Comparison of ENCODE assay signal across 29 mouse cellular contexts in the genomic region with DNA sequence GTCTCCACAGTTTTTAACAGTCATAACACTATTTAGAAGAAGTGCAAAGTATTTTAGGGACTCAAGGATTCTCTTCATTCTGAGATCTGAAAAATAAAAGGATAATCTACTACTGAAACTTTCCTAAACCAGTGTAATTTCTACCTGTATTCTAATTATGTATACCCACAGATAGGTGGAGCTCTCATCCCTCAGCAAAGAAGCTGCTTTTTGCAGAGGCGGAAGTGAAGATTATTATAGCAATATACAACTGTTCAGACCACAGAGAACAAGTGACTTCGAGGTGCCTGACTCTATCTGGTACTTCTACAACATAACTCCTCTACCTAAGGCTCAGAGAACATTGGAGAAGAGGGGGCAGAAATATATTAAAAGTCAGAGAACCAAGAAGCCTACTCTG. TPM values are rescaled to one million over a fixed set of nuclear protein-coding genes. Genes with fewer than 3 reads are reported as not detected.
DNase-seq lines count a peak whose midpoint lies in the region; ATAC-seq and TF ChIP-seq lines count a peak whose summit lies in the region.
"Had no signal": no experiment of that assay in that cellular context is flagged by ENCODE, and none has a peak within 500 bp of the region (broad histone marks: within the 10 kb centered on the region; RNA-seq: fewer than 3 reads in every experiment).

No protein-coding gene starts in this region.

- ATAC-seq in CD4-positive, CD25-positive, alpha-beta regulatory T cell, adult 4 months: no peak
- ATAC-seq in kidney, postnatal 0 days (replicated peaks; ENCODE audit: low FRiP score, low read depth): no peak
- no peak for ATAC-seq in forebrain, embryonic 13.5 days
- ATAC-seq: forebrain, postnatal 0 days had no signal

- H3K27me3 ChIP-seq in kidney, postnatal 0 days (ENCODE audit: insufficient read depth, low read length): no peaks in the 10 kb centered on the region
- H3K27me3 ChIP-seq in forebrain, embryonic 13.5 days: no peaks in the 10 kb centered on the region
- H3K27me3 ChIP-seq: embryonic facial prominence, embryonic 15.5 days; limb, embryonic 15.5 days; liver, embryonic 15.5 days; neural tube, embryonic 13.5 days had no signal

- no peak overlapping the region for H3K4me2 ChIP-seq in kidney, postnatal 0 days (ENCODE audit: low read length)
- H3K4me2 ChIP-seq in forebrain, embryonic 13.5 days: no peak overlapping the region
- H3K4me2 ChIP-seq: embryonic facial prominence, embryonic 15.5 days; heart, embryonic 11.5 days; limb, embryonic 15.5 days; liver, embryonic 15.5 days; midbrain, embryonic 11.5 days; neural tube, embryonic 13.5 days had no signal

- 68% methylated on average over 2 of the region's 2 CpGs for WGBS in kidney, postnatal 0 days
- WGBS in forebrain, embryonic 13.5 days: 81% methylated on average over 2 of the region's 2 CpGs

- no peak overlapping the region for H3K27ac ChIP-seq in kidney, postnatal 0 days
- no peak overlapping the region for H3K27ac ChIP-seq in forebrain, embryonic 13.5 days
- H3K27ac ChIP-seq: embryonic facial prominence, embryonic 15.5 days; forebrain, embryonic 10.5 days; hindbrain, embryonic 10.5 days; limb, embryonic 15.5 days; liver, embryonic 15.5 days; macrophage; neural tube, embryonic 13.5 days had no signal

- no peaks in the 10 kb centered on the region for H3K36me3 ChIP-seq in kidney, postnatal 0 days (ENCODE audit: insufficient read depth, low read length)
- no peaks in the 10 kb centered on the region for H3K36me3 ChIP-seq in forebrain, embryonic 13.5 days (ENCODE audit: poor library complexity, severe bottlenecking)
- H3K36me3 ChIP-seq: embryonic facial prominence, embryonic 15.5 days; forebrain, embryonic 10.5 days; hindbrain, embryonic 10.5 days; limb, embryonic 15.5 days; liver, embryonic 15.5 days; neural tube, embryonic 13.5 days had no signal

- peak; percentile 37; the same call in 1 of the 2 replicates for TF ChIP-seq CTCF in kidney, postnatal 0 days (IDR thresholded peaks at IDR 0.05; ENCODE audit: low read depth)

- no peak overlapping the region for H3K4me3 ChIP-seq in kidney, postnatal 0 days (replicated peaks; ENCODE audit: low read depth, low read length)
- no peak overlapping the region for H3K4me3 ChIP-seq in forebrain, embryonic 13.5 days
- H3K4me3 ChIP-seq: embryonic facial prominence, embryonic 15.5 days; forebrain, embryonic 10.5 days; hindbrain, embryonic 10.5 days; limb, embryonic 15.5 days; liver, embryonic 15.5 days; neural tube, embryonic 13.5 days had no signal

- H3K9ac ChIP-seq in kidney, postnatal 0 days (ENCODE audit: low read depth, low read length): no peak overlapping the region
- H3K9ac ChIP-seq in forebrain, embryonic 13.5 days: no peak overlapping the region
- H3K9ac ChIP-seq: embryonic facial prominence, embryonic 15.5 days; forebrain, postnatal 0 days; limb, embryonic 15.5 days; liver, embryonic 15.5 days; neural tube, embryonic 13.5 days had no signal

- H3K4me1 ChIP-seq in kidney, postnatal 0 days (replicated peaks; ENCODE audit: insufficient read depth, low read length): no peaks in the 10 kb centered on the region
- no peaks in the 10 kb centered on the region for H3K4me1 ChIP-seq in forebrain, embryonic 13.5 days
- H3K4me1 ChIP-seq: embryonic facial prominence, embryonic 15.5 days; forebrain, embryonic 10.5 days; hindbrain, embryonic 10.5 days; limb, embryonic 15.5 days; liver, embryonic 15.5 days; neural tube, embryonic 13.5 days had no signal

- DNase-seq in CD4-positive, CD25-positive, alpha-beta regulatory T cell, adult 2 months (ENCODE audit: low read depth, low spot score): peak; percentile 23
- DNase-seq in kidney, postnatal 0 days (ENCODE audit: low spot score): no peak
- no peak for DNase-seq in kidney, adult 8-10 months
- peak; percentile 26 for DNase-seq in 416B (ENCODE audit: low read depth)
- peak; percentile 18 for DNase-seq in induced T-regulatory cell, adult 2 months (ENCODE audit: low read depth)
- DNase-seq in urinary bladder, postnatal 25 days (ENCODE audit: low spot score): no peak
- DNase-seq: adrenal gland, postnatal 36 days; cerebellum, adult 9-11 months; forebrain, postnatal 0 days; heart, postnatal 10 days; kidney, adult 2 months; kidney, postnatal 14 days; layer of hippocampus, postnatal 36 days; left cerebral cortex, postnatal 4 days; retina, postnatal 1 day; right cerebral cortex, postnatal 25 days; spleen, adult 18-20 months; thymus, postnatal 25 days had no signal

- no peaks in the 10 kb centered on the region for H3K9me3 ChIP-seq in kidney, postnatal 0 days (replicated peaks; ENCODE audit: low read length)
- no peaks in the 10 kb centered on the region for H3K9me3 ChIP-seq in forebrain, embryonic 13.5 days (replicated peaks)
- H3K9me3 ChIP-seq: embryonic facial prominence, embryonic 15.5 days; forebrain, embryonic 10.5 days; hindbrain, embryonic 10.5 days; limb, embryonic 15.5 days; liver, embryonic 15.5 days; neural tube, embryonic 13.5 days had no signal

RNA-seq across cellular contexts. Expression of a gene that starts 28.5 kb away (rescaled TPM):
- polyA plus RNA-seq in CD4-positive, CD25-positive, alpha-beta regulatory T cell, adult 4 months (2017; shearing (Covaris generic)): 1 to 10 TPM; 3.7 to 4.2 TPM
- 1.8 and 2.0 TPM in 2 replicates for polyA plus RNA-seq in kidney, postnatal 0 days (2015; fragmentation: Nextera tagmentation; extraction: Ambion mirVana)
- polyA plus RNA-seq in forebrain, embryonic 13.5 days (2015; fragmentation: Nextera tagmentation; extraction: Ambion mirVana): 3.4 and 3.8 TPM in 2 replicates

RNA-seq across cellular contexts. Expression of a gene that starts 38.9 kb away (rescaled TPM):
- 1 to 10 TPM; 7.7 to 9.1 TPM for polyA plus RNA-seq in CD4-positive, CD25-positive, alpha-beta regulatory T cell, adult 4 months (2017; shearing (Covaris generic))
- 7.0 TPM in 2 replicates for polyA plus RNA-seq in kidney, postnatal 0 days (2015; fragmentation: Nextera tagmentation; extraction: Ambion mirVana)
- 10.7 and 11.1 TPM in 2 replicates for polyA plus RNA-seq in forebrain, embryonic 13.5 days (2015; fragmentation: Nextera tagmentation; extraction: Ambion mirVana)

Comparison
In these comparisons a context has a peak if more than half of its experiments do, and no peak if none do; other contexts are left out.
1. DNase-seq: peak in CD4-positive, CD25-positive, alpha-beta regulatory T cell, adult 2 months (single experiment), 416B (single experiment) and induced T-regulatory cell, adult 2 months (single experiment); none in kidney, postnatal 0 days (single experiment), kidney, adult 8-10 months (0 of 2) and urinary bladder, postnatal 25 days (single experiment).